Mouse (Mus musculus) adrenal gland, adult 2 months (tissue): ENCODE data around the gene Relb. TPM values are rescaled to one million over a fixed set of nuclear protein-coding genes. Genes with fewer than 3 reads are reported as not detected.
A peak's percentile ranks its signal among the peaks of the same experiment; 100 is the strongest.
"Not testable (repeated sequence)": the region's sequence is repeated elsewhere in the genome, so short reads cannot be mapped to it uniquely, and the experiment has no call there.

ENCODE experiments used
- DNase-seq: peaks from one replicate; pipeline ENCODE4 v3.0.0; 2021
- polyA plus RNA-seq: library from polyadenylated mRNA; depleted of rRNA; stranded (reverse); fragments of >200 nt; gene quantifications from 2 replicates; pipeline ENCODE4 v1.2.3, GENCODE M21; 2012
- total RNA-seq, 2 experiments: library from RNA; stranded (reverse); gene quantifications; 2 replicates each; pipeline ENCODE4 v1.2.3; 2021

The Relb gene
- total and polyA plus RNA-seq, 3 experiments = 26.5 to 79.2 (median 33.9) TPM

- DNase-seq = no peak
Measured at GRCm38 (mm10) chr7:19632275-19632674, 3.0 kb upstream of the Relb start.

DNA sequence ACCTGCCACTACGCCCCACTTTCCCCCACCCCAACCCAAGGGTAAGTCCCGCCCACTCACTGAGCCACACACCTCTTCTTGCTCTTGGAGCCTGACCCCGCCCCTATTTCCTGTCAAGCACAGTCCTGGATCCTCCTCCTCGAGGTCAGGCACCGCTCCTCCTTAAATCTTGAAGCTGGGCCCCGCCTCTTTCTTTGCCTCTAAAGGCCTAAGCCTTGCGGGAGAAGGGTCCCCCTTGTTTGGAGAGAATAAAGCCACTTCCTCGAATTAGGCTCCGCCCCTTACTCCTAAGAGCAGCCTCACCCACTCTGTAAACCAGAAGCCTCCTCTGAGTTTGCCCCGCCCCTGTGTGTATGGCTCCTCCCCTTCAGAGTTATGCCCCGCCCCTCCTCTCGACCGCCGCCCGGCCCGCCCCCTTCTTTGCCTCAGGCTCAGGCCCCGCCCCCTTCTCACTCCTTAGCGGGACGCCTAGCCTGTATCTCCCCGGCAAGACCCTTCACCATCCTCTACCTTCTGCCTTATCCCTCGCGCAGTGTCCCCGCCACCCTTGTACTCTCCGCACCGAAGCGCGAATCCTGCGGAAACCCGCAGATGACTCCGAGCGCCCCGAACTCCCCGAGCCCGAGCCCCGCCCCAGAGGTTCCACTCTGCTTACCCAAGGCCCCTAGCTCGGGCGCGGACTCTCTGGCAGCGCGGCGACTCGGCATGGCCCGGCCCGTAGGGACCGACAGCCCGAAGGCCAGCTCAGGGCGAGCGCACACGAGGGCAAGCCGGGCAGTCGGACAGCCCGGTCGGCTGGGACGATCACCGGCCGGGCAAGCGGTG, 490 bp downstream of the Relb start:
- peak; percentile 98 for DNase-seq

- DNase-seq = no peak
Measured at GRCm38 (mm10) chr7:19628192-19628535, 1.1 kb downstream of the Relb start.

DNA sequence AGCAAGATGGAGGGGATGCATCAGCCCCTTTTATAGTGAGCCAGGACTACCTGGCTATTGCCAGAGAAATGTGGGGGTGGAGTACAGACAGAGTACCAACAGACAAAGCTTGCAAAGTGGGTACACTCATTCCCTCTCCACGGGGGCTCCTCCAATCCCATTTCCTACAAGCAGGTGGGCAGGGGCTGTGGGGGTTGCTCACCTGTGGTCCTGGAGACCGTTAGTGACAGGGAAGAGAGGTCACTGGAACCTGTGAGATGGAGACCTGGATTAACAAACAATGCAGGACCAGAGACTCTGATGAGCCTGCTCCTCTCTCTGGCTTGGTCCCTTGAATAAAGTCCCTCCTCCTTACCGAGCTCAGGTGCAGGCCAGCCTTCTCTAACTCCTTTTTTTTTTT, 1.5 kb downstream of the Relb start:
- DNase-seq = no peak

DNA sequence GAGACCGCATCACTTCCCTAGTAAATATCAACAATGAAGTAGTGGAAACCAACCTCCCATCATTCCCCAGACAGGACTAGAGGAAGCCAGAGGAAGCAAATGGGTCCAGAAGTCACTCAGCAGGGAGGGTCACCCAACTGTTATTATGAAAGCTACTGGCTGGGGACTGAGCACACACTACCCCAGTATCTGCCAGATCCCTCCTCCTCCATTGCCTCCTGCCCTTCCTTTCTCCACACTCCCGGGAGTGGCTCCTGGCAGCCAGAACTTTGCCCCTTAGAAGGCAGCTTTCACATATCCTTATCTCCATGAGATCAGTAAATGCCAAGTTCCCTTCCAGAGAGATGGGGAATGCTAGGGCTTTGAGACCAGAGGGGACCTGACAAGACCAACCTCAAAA, 5.8 kb downstream of the Relb start:
- DNase-seq = no peak

- no peak for DNase-seq
Measured at GRCm38 (mm10) chr7:19622241-19622640, 7.0 kb downstream of the Relb start.

- DNase-seq = no peak
Measured at GRCm38 (mm10) chr7:19620811-19621210, 8.4 kb downstream of the Relb start.

DNA sequence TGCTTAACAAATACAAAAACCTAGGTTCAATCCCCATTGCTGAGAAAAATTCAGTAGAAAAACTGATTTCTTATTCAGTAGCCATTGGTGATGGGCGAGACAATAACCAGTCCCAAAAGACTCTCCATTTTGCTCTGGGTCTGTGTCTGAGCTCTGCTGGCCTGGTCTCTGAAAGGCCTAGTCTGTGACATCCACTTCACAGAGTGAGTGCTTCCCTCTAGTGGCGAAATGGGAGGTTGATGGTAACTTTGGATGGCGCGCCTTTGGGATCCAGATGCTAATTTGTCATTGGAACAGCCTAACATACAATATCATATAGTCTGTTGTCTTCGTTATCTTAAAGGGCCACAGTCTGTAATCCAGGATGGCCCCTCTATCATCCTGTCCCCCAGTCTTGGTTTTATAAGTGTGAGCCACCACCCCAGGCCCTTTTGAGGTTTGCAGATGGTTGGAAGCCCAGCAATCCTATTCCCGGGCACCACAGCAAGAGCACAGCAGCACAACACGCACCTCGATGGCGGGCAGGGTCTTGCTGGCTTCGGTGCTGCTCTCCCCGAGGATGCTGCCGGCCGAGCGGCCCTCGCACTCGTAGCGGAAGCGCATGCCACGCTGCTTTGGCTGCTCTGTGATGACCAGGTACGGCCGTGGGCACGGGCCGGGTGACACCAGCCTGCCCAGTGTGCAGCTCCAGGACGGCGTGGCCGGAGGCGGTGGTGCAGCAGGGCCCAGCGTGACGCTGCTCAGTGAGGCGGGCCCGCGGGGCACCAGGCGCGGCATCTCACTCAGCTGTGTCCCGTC, 10.0 kb downstream of the Relb start:
- DNase-seq = peak; percentile 77

DNA sequence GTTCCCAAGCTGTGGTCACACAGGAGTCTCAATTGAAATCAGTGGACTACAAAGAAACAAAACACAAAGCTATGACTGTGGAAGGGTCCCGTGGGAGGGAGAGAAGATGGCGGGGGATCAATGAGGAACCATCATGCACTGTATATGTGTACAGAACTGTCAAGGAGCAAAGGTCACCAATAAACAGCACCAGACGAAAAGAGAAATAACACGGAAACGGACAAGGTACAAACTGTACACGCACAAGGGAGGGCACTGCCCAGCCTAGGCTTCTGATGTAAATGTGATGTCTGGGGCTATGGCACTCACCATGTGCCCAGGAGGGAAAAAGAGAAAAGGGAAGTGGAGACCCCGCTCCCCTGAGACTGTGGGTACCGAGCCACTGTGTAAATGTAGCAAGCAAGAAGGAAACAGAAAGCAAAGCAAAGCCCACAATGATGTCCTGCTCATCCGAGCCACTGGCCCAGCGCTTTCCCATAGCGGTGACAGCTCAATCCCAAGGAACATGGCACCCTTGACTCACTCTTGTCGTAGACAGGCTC, 14.1 kb downstream of the Relb start:
- no peak for DNase-seq

- DNase-seq = no peak
Measured at GRCm38 (mm10) chr7:19610969-19611368, 18.3 kb downstream of the Relb start.

DNA sequence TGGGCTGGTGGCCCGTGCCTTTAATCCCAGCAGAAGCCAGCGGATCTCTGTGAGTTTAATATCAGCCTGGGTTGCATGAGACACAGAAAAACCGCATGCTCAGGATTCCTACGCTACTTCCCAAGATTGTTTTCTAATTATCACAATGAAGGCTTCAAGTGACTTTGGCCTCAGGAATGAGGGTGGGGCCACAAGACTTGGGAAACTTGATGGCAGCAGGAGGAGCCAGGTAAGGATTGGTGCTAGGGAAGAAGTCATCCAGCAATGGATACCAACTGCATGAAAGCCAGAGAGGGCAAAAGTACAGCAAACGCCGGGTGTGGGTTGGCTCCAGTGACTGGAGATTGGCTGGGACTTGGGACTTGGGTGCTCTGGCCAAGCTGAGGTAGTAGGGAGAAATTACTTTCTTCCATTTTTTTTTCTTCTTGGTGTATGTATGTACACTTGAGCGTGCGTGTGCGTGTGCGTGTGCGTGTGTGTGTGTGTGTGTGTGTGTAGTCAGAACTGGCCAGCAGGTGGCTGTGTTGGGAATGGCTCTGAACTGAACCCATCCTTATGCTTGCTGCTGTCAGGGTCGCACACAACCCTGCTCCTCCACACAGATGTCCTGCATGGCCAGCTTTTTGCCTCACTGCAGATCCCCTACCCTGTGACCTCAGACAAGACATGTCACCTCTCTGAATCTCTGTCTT, 19.5 kb downstream of the Relb start:
- DNase-seq = no peak

DNA sequence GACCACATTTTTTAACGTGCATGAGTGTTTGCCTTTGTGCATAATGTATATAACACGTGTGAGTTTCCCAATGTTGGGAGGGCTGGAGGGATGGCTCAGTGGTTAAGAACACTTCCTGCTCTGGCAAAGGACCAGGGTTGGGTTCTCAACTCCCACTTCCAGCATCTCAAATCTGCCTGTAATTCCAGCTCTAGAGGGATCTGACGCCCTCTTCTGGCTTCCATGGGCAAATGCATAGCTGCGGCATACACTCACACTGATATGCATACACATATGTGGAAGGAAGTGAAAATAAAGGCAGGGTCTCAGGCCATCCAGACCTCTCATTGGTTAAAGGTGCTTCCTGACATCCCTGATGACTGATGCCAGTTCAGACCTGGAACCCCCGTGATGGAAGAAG, 21.9 kb downstream of the Relb start:
- DNase-seq = no peak

- not testable (repeated sequence) for DNase-seq
Measured at GRCm38 (mm10) chr7:19604606-19605214, 24.5 kb downstream of the Relb start.

DNA sequence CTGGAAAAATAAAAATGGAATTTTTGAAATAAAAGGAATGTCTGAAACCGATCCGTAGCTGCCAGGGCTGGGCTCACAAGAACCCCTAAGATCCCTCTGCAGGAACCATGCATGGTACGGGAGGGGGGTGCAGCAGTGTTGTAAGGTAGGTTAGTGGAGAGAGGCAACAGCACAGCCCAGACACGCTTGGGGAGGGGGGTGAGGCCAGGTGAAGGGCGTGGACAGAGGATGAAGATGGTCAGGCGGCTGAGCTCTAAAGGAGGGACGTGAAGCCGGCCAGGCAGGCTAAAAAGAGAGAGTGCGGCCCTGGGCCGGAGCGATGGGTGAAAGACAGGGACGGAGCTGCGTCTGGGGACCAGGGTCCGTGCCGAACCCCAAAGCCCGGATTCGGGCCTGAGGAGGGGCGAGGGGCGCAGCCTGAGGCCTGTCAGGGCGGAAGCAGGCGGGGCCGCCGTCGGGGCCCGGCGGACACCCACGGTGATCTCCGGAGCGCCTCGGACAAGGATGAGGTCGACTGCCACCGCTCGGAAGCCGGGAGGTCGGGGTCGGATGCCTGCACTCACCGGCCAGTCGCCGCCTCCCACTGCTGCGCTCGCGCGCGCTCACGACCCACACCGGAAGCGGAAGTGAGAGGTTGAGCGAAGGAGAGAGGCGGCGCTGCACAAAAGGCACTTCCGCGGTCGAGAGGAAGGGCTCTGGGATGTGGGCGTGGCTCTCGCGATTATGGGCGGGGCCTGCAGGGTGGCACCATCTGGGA, 25.2 kb downstream of the Relb start, which contains the start of gene Clasrp:
Gene Clasrp (minus strand): TSS at position 638 of the 757 bp plus-strand sequence.
- DNase-seq = peak; percentile 98

- no peak for DNase-seq
Measured at GRCm38 (mm10) chr7:19603055-19603454, 26.2 kb downstream of the Relb start.

DNA sequence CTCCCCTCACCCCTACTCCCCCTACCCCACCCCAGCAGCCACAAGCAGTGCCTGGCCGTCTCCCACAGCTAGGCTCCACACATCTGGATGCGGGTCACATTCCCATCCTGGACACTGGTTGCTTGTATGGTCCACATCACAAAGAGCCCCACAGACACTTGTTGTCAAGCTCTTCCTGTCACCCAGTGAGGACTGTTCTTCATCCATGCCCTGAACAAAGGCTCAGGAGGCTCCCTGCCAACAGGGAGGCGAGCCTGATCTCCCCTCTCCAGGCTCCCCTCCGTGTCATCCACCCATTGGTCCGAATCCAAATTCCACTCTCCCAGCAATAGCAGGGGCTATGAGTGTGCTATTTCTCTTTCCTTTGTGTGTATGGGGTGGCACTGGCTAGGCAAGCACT, 28.7 kb downstream of the Relb start:
- no peak for DNase-seq

- DNase-seq = no peak
Measured at GRCm38 (mm10) chr7:19593061-19593730, 36.0 kb downstream of the Relb start.

DNA sequence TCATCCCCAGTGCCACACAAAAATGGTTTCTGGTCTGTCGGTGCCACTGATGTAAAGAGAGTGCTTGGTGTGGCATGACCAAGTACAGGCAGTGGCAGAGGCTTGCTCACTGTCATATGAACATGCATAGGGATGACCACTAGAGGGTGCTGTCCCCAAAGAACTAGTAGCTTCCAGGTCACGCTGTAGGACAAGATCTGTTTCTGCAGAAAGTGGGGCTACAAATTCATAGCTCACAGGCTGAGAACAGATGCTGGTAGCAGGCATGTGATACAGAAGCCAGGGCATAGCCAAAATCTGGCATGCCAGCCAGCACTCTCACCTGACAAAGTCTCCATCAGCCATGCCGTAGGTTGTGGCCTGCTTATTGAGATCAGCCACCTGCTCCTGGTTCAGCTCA, 39.3 kb downstream of the Relb start:
- DNase-seq = peak; percentile 69

- DNase-seq = peak; percentile 44
Measured at GRCm38 (mm10) chr7:19589207-19589606, 40.0 kb downstream of the Relb start.

DNA sequence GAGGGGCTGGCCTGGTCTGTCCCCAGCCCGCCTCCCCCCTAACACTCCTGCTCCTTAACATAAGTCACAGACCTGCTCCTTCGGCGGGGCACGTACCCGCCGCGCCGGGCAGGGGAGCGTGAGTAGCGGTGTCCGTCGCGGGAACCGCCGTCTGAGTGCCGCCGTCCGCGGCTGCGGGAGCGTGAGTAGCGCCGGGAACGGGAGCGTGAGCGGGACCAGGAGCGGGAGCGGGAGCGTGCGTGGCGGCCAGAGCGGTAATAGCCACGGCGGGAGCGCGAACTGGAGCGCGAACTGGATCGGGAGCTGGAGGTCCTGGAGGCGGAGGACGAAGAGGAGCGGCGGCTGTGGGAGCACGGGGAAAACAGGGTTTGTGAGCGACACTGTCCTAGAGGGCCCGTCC, 43.0 kb downstream of the Relb start:
- DNase-seq = no peak

- no peak for DNase-seq
Measured at GRCm38 (mm10) chr7:19580634-19581033, 48.6 kb downstream of the Relb start.
